Mouse (Mus musculus): ENCODE data around the gene Chmp2a. TPM values are rescaled to one million over a fixed set of nuclear protein-coding genes. Genes with fewer than 3 reads are reported as not detected.

The Chmp2a gene
- polyA plus RNA-seq, 1 experiment from 2014 or later: 199 TPM

- peaks cover 13% of the 10 kb centered on the region for H3K4me1 ChIP-seq (ENCODE audit: control insufficient read depth, insufficient read depth, low read length)
- H3K4me2 ChIP-seq (ENCODE audit: low read depth, low read length): no peak overlapping the region
- H3K4me3 ChIP-seq (ENCODE audit: low read length): no peak overlapping the region
- no peaks in the 10 kb centered on the region for H3K36me3 ChIP-seq (ENCODE audit: control insufficient read depth, insufficient read depth, low read length)
- no peak overlapping the region for H3K9ac ChIP-seq (ENCODE audit: low read depth, low read length)
- H3K27ac ChIP-seq (ENCODE audit: low read length): no peak overlapping the region
- peaks cover 8% of the 10 kb centered on the region; the same call in 1 of the 2 replicates for H3K9me3 ChIP-seq (ENCODE audit: control insufficient read depth, low read length)
- peaks cover 34% of the 10 kb centered on the region for H3K27me3 ChIP-seq (replicated peaks; ENCODE audit: control insufficient read depth, insufficient read depth, low read length)
- whole genome bisulfite sequencing: 4% methylated on average over 2 of the region's 2 CpGs
- peak; percentile 77 for ATAC-seq
Observed at GRCm38 (mm10) chr7:13046084-13046483, 11.5 kb upstream of the Chmp2a start.

GRCm38 (mm10) chr7:13044254-13044625, 9.6 kb upstream of the Chmp2a start:
- Histone ChIP-seq H3K27ac (ENCODE audit: low read length) (no peak overlapping the region), H3K36me3 (ENCODE audit: control insufficient read depth, insufficient read depth, low read length) (no peaks in the 10 kb centered on the region), H3K27me3 (replicated peaks; ENCODE audit: control insufficient read depth, insufficient read depth, low read length) (peaks cover 34% of the 10 kb centered on the region), H3K9me3 (ENCODE audit: control insufficient read depth, low read length) (peaks cover 8% of the 10 kb centered on the region; the same call in 1 of the 2 replicates), H3K4me3 (ENCODE audit: low read length) (peak overlapping the region; percentile 58), H3K4me1 (ENCODE audit: control insufficient read depth, insufficient read depth, low read length) (peaks cover 13% of the 10 kb centered on the region), H3K9ac (ENCODE audit: low read depth, low read length) (peak overlapping the region; percentile 66), H3K4me2 (ENCODE audit: low read depth, low read length) (peak overlapping the region; percentile 99)
- WGBS: 5% methylated on average over 23 of the region's 23 CpGs
- ATAC-seq: peak; percentile 5

- Histone ChIP-seq H3K4me2 (ENCODE audit: low read depth, low read length) (peak overlapping the region; percentile 99), H3K9me3 (ENCODE audit: control insufficient read depth, low read length) (peaks cover 8% of the 10 kb centered on the region; the same call in 1 of the 2 replicates), H3K36me3 (ENCODE audit: control insufficient read depth, insufficient read depth, low read length) (no peaks in the 10 kb centered on the region), H3K27me3 (replicated peaks; ENCODE audit: control insufficient read depth, insufficient read depth, low read length) (peaks cover 34% of the 10 kb centered on the region), H3K27ac (ENCODE audit: low read length) (no peak overlapping the region), H3K4me3 (ENCODE audit: low read length) (peak overlapping the region; percentile 58), H3K9ac (ENCODE audit: low read depth, low read length) (peak overlapping the region; percentile 66), H3K4me1 (ENCODE audit: control insufficient read depth, insufficient read depth, low read length) (peaks cover 18% of the 10 kb centered on the region)
- WGBS: 4% methylated on average over 88 of the region's 88 CpGs
- ATAC-seq: peak; percentile 41
Observed at GRCm38 (mm10) chr7:13043445-13044253, 9.0 kb upstream of the Chmp2a start.

DNA sequence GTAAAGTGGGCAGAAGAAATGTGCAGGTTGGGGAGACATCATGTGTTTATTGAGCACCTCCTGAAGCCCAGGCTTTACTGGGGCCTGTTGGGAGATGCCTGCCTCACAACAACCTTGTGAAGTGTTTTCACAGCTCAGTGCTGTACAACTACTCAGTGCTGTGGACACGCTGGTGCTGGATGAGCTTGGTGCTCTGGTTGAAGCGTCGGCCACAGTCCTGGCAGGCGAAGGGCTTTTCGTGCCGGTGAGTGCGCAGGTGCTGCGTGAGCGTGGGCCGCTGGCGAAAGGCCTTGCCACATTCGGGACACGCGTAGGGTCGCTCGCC, 8.5 kb upstream of the Chmp2a start:
- Histone ChIP-seq H3K4me2 (ENCODE audit: low read depth, low read length) (no peak overlapping the region), H3K9me3 (ENCODE audit: control insufficient read depth, low read length) (peaks cover 8% of the 10 kb centered on the region; the same call in 1 of the 2 replicates), H3K36me3 (ENCODE audit: control insufficient read depth, insufficient read depth, low read length) (no peaks in the 10 kb centered on the region), H3K4me1 (ENCODE audit: control insufficient read depth, insufficient read depth, low read length) (peaks cover 18% of the 10 kb centered on the region), H3K27me3 (replicated peaks; ENCODE audit: control insufficient read depth, insufficient read depth, low read length) (peaks cover 34% of the 10 kb centered on the region), H3K9ac (ENCODE audit: low read depth, low read length) (peak overlapping the region; percentile 66; the same call in 1 of the 2 replicates), H3K4me3 (ENCODE audit: low read length) (peak overlapping the region; percentile 58), H3K27ac (ENCODE audit: low read length) (no peak overlapping the region)
- 38% methylated on average over 16 of the region's 16 CpGs for WGBS
- ATAC-seq: no peak

DNA sequence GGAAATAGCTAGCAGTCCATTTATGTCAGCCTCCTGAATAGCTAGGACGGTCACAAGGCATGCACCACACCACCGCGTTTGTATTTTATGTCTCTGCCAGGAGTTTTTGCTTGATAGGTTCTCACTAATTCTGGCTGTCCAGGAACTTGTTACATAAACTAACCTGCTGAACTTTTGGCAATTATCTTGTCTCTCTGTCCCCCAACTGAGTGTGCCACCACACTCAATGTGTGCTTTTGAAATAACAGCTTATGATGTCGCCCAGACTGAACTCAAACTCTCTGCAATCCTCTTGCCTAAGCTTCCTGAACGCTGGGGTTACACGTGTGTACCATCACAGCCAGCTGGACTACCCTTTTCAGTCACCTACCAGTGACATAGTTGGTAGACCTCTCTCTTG, 7.9 kb upstream of the Chmp2a start:
- H3K27ac ChIP-seq (ENCODE audit: low read length): no peak overlapping the region
- H3K27me3 ChIP-seq (replicated peaks; ENCODE audit: control insufficient read depth, insufficient read depth, low read length): peaks cover 34% of the 10 kb centered on the region
- ATAC-seq: no peak
- no peak overlapping the region for H3K4me3 ChIP-seq (ENCODE audit: low read length)
- no peak overlapping the region for H3K9ac ChIP-seq (ENCODE audit: low read depth, low read length)
- H3K4me1 ChIP-seq (ENCODE audit: control insufficient read depth, insufficient read depth, low read length): peaks cover 18% of the 10 kb centered on the region
- H3K9me3 ChIP-seq (ENCODE audit: control insufficient read depth, low read length): peaks cover 8% of the 10 kb centered on the region; the same call in 1 of the 2 replicates
- H3K4me2 ChIP-seq (ENCODE audit: low read depth, low read length): no peak overlapping the region
- H3K36me3 ChIP-seq (ENCODE audit: control insufficient read depth, insufficient read depth, low read length): no peaks in the 10 kb centered on the region
- WGBS: 71% methylated on average over 6 of the region's 6 CpGs

DNA sequence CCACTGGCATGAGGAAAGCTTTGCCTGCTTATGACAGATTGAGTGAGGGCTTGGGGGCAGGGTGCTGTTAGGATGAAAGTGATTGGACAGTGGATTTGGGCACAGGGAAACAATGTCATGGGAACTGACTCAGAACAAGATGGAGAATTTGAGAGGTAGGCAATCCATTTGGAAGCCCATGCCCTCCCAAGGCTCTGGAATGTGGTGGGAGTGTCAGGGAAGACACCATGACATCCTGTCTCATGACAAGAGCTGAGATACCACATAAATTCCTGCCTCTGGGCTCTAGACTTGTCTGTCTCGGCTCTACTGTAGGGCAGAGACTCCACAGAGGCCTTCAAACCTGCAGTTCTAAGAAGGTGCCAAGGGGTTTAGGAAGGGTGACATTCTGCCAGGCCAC, 6.6 kb upstream of the Chmp2a start:
- Histone ChIP-seq H3K4me3 (ENCODE audit: low read length) (no peak overlapping the region), H3K9me3 (ENCODE audit: control insufficient read depth, low read length) (peaks cover 8% of the 10 kb centered on the region; the same call in 1 of the 2 replicates), H3K4me2 (ENCODE audit: low read depth, low read length) (no peak overlapping the region), H3K36me3 (ENCODE audit: control insufficient read depth, insufficient read depth, low read length) (no peaks in the 10 kb centered on the region), H3K27ac (ENCODE audit: low read length) (no peak overlapping the region), H3K9ac (ENCODE audit: low read depth, low read length) (no peak overlapping the region), H3K27me3 (replicated peaks; ENCODE audit: control insufficient read depth, insufficient read depth, low read length) (peaks cover 34% of the 10 kb centered on the region), H3K4me1 (ENCODE audit: control insufficient read depth, insufficient read depth, low read length) (peaks cover 25% of the 10 kb centered on the region)
- ATAC-seq: no peak
- WGBS: 79% methylated on average over 1 of the region's 1 CpGs

DNA sequence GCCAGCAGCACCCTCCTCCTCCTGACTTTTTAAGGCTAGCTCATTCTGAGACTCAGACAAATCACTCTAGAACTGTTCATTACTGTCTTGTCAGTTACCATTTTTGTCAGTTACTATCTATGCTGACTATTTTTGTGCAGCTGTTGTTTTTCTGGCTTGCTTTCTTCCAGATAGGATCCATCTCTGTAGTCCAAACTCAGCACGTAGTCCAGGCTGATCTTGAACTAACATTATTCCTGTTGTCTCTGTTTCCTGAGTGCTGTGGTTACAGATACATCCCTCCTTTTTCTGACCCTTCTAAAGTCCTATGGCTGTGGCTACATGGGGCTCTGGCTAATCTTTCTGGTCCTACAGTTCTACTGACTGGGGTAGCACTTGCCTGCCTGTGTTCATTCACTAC, 4.6 kb upstream of the Chmp2a start:
- H3K27ac ChIP-seq (ENCODE audit: low read length): no peak overlapping the region
- peak overlapping the region; percentile 93 for H3K9ac ChIP-seq (ENCODE audit: low read depth, low read length)
- 89% methylated on average over 1 of the region's 1 CpGs for WGBS
- H3K36me3 ChIP-seq (ENCODE audit: control insufficient read depth, insufficient read depth, low read length): peaks cover 5% of the 10 kb centered on the region
- peaks cover 24% of the 10 kb centered on the region for H3K27me3 ChIP-seq (replicated peaks; ENCODE audit: control insufficient read depth, insufficient read depth, low read length)
- ATAC-seq: no peak
- peak overlapping the region; percentile 84 for H3K4me2 ChIP-seq (ENCODE audit: low read depth, low read length)
- peaks cover 8% of the 10 kb centered on the region; the same call in 1 of the 2 replicates for H3K9me3 ChIP-seq (ENCODE audit: control insufficient read depth, low read length)
- peak overlapping the region; percentile 81 for H3K4me3 ChIP-seq (ENCODE audit: low read length)
- H3K4me1 ChIP-seq (ENCODE audit: control insufficient read depth, insufficient read depth, low read length): peaks cover 31% of the 10 kb centered on the region

GRCm38 (mm10) chr7:13038621-13039169, 4.1 kb upstream of the Chmp2a start:
- ATAC-seq: peak; percentile 16
- Histone ChIP-seq H3K4me2 (ENCODE audit: low read depth, low read length) (peak overlapping the region; percentile 84), H3K4me3 (ENCODE audit: low read length) (peak overlapping the region; percentile 81), H3K4me1 (ENCODE audit: control insufficient read depth, insufficient read depth, low read length) (peaks cover 30% of the 10 kb centered on the region), H3K27me3 (replicated peaks; ENCODE audit: control insufficient read depth, insufficient read depth, low read length) (peaks cover 19% of the 10 kb centered on the region), H3K36me3 (ENCODE audit: control insufficient read depth, insufficient read depth, low read length) (peaks cover 5% of the 10 kb centered on the region), H3K9me3 (ENCODE audit: control insufficient read depth, low read length) (peaks cover 8% of the 10 kb centered on the region; the same call in 1 of the 2 replicates), H3K27ac (ENCODE audit: low read length) (peak overlapping the region; percentile 100), H3K9ac (ENCODE audit: low read depth, low read length) (peak overlapping the region; percentile 93)
- WGBS: 16% methylated on average over 15 of the region's 15 CpGs

DNA sequence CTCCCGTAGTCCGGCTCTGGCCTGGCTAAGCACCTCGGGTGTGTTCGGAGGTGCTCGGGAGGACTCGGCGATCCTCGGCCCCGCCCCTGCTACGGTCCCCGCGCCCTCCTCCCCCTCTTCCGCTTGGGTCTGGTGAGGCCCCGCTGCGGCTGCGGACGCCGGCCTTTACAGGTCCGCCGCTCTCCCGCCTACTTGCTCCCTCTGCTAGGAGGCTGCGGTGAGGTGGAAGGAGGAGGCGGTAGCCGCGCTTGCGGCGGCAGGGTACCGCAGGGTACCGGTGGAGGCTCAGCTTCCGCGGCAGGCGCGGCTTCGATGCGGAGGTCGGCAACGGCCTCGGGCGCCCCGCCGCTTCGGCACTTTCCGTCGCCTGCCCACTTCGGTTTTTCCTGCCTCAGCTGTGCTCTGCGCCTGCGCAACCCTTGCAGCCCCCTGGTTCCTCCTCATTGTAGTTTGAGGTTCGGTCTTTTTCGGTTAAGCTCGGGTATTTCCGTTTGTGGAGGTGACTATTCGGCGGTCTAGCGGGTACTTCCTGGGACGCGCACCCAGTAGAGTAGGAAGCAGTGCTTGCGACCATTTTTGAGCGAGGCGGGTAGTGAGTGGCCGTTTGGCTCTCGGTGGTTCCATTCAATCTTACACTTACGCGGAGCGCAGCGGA, 3.4 kb upstream of the Chmp2a start, which contains the start of gene Ube2m:
Ube2m (minus strand) TSS at position 375 of the 655 bp plus-strand sequence.
- Histone ChIP-seq H3K4me3 (ENCODE audit: low read length) (peak within 1 kb of the TSS; percentile 81), H3K9me3 (ENCODE audit: control insufficient read depth, low read length) (peaks cover 2% of the 10 kb centered on the region; the same call in 1 of the 2 replicates), H3K27me3 (replicated peaks; ENCODE audit: control insufficient read depth, insufficient read depth, low read length) (peaks cover 12% of the 10 kb centered on the region), H3K36me3 (ENCODE audit: control insufficient read depth, insufficient read depth, low read length) (peaks cover 5% of the 10 kb centered on the region), H3K27ac (ENCODE audit: low read length) (peak within 1 kb of the TSS; percentile 100), H3K4me2 (ENCODE audit: low read depth, low read length) (peak within 1 kb of the TSS; percentile 90), H3K9ac (ENCODE audit: low read depth, low read length) (peak within 1 kb of the TSS; percentile 93), H3K4me1 (ENCODE audit: control insufficient read depth, insufficient read depth, low read length) (peaks cover 29% of the 10 kb centered on the region)
- WGBS: under 1% methylated on average over 65 of the region's 65 CpGs
- peak; percentile 93 for ATAC-seq
